Mouse (Mus musculus) forebrain, embryonic 11.5 days (tissue): ENCODE results near the gene Prm1. TPM values are rescaled to one million over a fixed set of nuclear protein-coding genes. Genes with fewer than 3 reads are reported as not detected.
"Not testable (repeated sequence)": the region's sequence is repeated elsewhere in the genome, so short reads cannot be mapped to it uniquely, and the experiment has no call there.

Experiments used
- ATAC-seq: fragments of 200-750 bp; cut with Nextera tagmentation; replicated peaks from 2 replicates; pipeline ENCODE4 v1.8.0; 2017; ENCODE audit warnings: moderate TSS enrichment; ENCODE audit not compliant: low FRiP score
- DNase-seq: peaks from one replicate; pipeline ENCODE4 v3.0.0-alpha.2; 2017; ENCODE audit warnings: low spot score
- H3K27ac ChIP-seq: fragments of 300-500 bp; sonication (generic); 2 replicates; pipeline ENCODE4 v1.5.1; 2014; ENCODE audit warnings: low read depth, low read length
- H3K27me3 ChIP-seq: fragments of 300-500 bp; sonication (generic); 2 replicates; pipeline ENCODE4 v1.6.1; 2014; ENCODE audit warnings: mild to moderate bottlenecking, low read length, mixed read lengths; ENCODE audit not compliant: control insufficient read depth, insufficient read depth
- H3K36me3 ChIP-seq: fragments of 300-500 bp; sonication (generic); 2 replicates; pipeline ENCODE4 v1.6.1; 2014; ENCODE audit warnings: mild to moderate bottlenecking, low read length, moderate library complexity, mixed read lengths; ENCODE audit not compliant: control insufficient read depth, insufficient read depth
- H3K4me1 ChIP-seq: fragments of 300-500 bp; sonication (generic); replicated peaks from 2 replicates; pipeline ENCODE4 v1.6.1; 2014; ENCODE audit warnings: low read length, mixed read lengths; ENCODE audit not compliant: control insufficient read depth, insufficient read depth
- H3K4me2 ChIP-seq: fragments of 300-500 bp; sonication (generic); 2 replicates; pipeline ENCODE4 v1.6.1; 2014; ENCODE audit warnings: low read depth, mild to moderate bottlenecking, low read length, moderate library complexity, mixed read lengths; ENCODE audit not compliant: severe bottlenecking
- H3K4me3 ChIP-seq: fragments of 300-500 bp; sonication (generic); 2 replicates; pipeline ENCODE4 v1.5.1; 2014; ENCODE audit warnings: low read depth, low read length
- H3K9ac ChIP-seq: fragments of 300-500 bp; sonication (generic); 2 replicates; pipeline ENCODE4 v1.6.1; 2014; ENCODE audit warnings: low read length
- H3K9me3 ChIP-seq: fragments of 300-500 bp; sonication (generic); 2 replicates; pipeline ENCODE4 v1.6.1; 2016; ENCODE audit warnings: low read length, mixed read lengths; ENCODE audit not compliant: control insufficient read depth
- WGBS: fragments of 180-500 bp; shearing (Covaris S2); extraction: QIAGEN DNeasy Blood & Tissue Kit; methylation state at CpG from one replicate; pipeline ENCODE4 v1.1.7; 2014; 5-methylcytosine and 5-hydroxymethylcytosine counted together
- polyA plus RNA-seq: library from polyadenylated mRNA; unstranded; fragments of >200 nt; fragmentation: Nextera tagmentation; extraction: Ambion mirVana; gene quantifications from 2 replicates; pipeline ENCODE4 v1.2.1, GENCODE M21; 2014

Gene Prm1
- polyA plus RNA-seq = not detected in 2 replicates

- Histone ChIP-seq H3K36me3 (no peaks in the 10 kb centered on the region), H3K9ac (no peak within 1 kb of the TSS), H3K27me3 (no peaks in the 10 kb centered on the region), H3K4me3 (no peak within 1 kb of the TSS), H3K9me3 (no peaks in the 10 kb centered on the region), H3K4me2 (no peak within 1 kb of the TSS), H3K4me1 (no peaks in the 10 kb centered on the region), H3K27ac (no peak within 1 kb of the TSS)
- DNase-seq (no peak), ATAC-seq (no peak)
- 83% methylated on average over 10 of the region's 10 CpGs for whole genome bisulfite sequencing
Observed at GRCm38 (mm10) chr16:10805789-10806527, at the start of gene Prm1. Gene Prm1, minus strand, starts transcription at chr16:10805839.

GRCm38 (mm10) chr16:10852216-10852615 lies 46.6 kb upstream of the Prm1 start:
- WGBS = 90% methylated on average over 10 of the region's 10 CpGs
- not testable (repeated sequence) for H3K4me1 ChIP-seq, DNase-seq, H3K9me3 ChIP-seq, H3K4me2 ChIP-seq, H3K27ac ChIP-seq, H3K27me3 ChIP-seq, H3K4me3 ChIP-seq, ATAC-seq, H3K9ac ChIP-seq, H3K36me3 ChIP-seq

- Histone ChIP-seq H3K27me3 (no peaks in the 10 kb centered on the region), H3K4me3 (no peak overlapping the region), H3K4me2 (no peak overlapping the region), H3K9ac (no peak overlapping the region), H3K36me3 (no peaks in the 10 kb centered on the region), H3K9me3 (no peaks in the 10 kb centered on the region), H3K27ac (no peak overlapping the region), H3K4me1 (no peaks in the 10 kb centered on the region)
- WGBS = 51% methylated on average over 4 of the region's 4 CpGs
- DNase-seq (no peak), ATAC-seq (no peak)
Observed at GRCm38 (mm10) chr16:10850905-10851304, 45.3 kb upstream of the Prm1 start.

- Histone ChIP-seq H3K4me1 (no peaks in the 10 kb centered on the region), H3K27me3 (no peaks in the 10 kb centered on the region), H3K9ac (no peak overlapping the region), H3K36me3 (no peaks in the 10 kb centered on the region), H3K4me3 (no peak overlapping the region), H3K9me3 (no peaks in the 10 kb centered on the region), H3K27ac (no peak overlapping the region), H3K4me2 (no peak overlapping the region)
- DNase-seq (no peak), ATAC-seq (no peak)
- WGBS = 82% methylated on average over 12 of the region's 12 CpGs
Observed at GRCm38 (mm10) chr16:10849965-10850861, 44.6 kb upstream of the Prm1 start.

- Histone ChIP-seq H3K36me3 (no peaks in the 10 kb centered on the region), H3K4me1 (0 out of 2 replicates have a peak, but pooled peaks cover 2% of the 10 kb centered on the region), H3K27ac (no peak overlapping the region), H3K4me2 (no peak overlapping the region), H3K9me3 (no peaks in the 10 kb centered on the region), H3K9ac (no peak overlapping the region), H3K4me3 (no peak overlapping the region), H3K27me3 (no peaks in the 10 kb centered on the region)
- DNase-seq (no peak), ATAC-seq (no peak)
- WGBS = 49% methylated on average over 4 of the region's 4 CpGs
Observed at GRCm38 (mm10) chr16:10846503-10846902, 40.9 kb upstream of the Prm1 start.

GRCm38 (mm10) chr16:10845952-10846351 lies 40.3 kb upstream of the Prm1 start:
- Histone ChIP-seq H3K4me1 (0 out of 2 replicates have a peak, but pooled peaks cover 2% of the 10 kb centered on the region), H3K27me3 (no peaks in the 10 kb centered on the region), H3K36me3 (no peaks in the 10 kb centered on the region), H3K9me3 (no peaks in the 10 kb centered on the region), H3K4me2 (no peak overlapping the region), H3K9ac (no peak overlapping the region), H3K27ac (no peak overlapping the region), H3K4me3 (no peak overlapping the region)
- ATAC-seq (no peak), DNase-seq (no peak)
- WGBS = 85% methylated on average over 6 of the region's 6 CpGs

GRCm38 (mm10) chr16:10844319-10844670 lies 38.7 kb upstream of the Prm1 start:
- H3K27me3 ChIP-seq = no peaks in the 10 kb centered on the region
- no peak for DNase-seq
- no peak overlapping the region for H3K4me3 ChIP-seq
- H3K36me3 ChIP-seq = no peaks in the 10 kb centered on the region
- no peak overlapping the region for H3K9ac ChIP-seq
- H3K27ac ChIP-seq = no peak overlapping the region
- 0 out of 2 replicates have a peak, but pooled peaks cover 2% of the 10 kb centered on the region for H3K4me1 ChIP-seq
- no peak for ATAC-seq
- WGBS = 85% methylated on average over 6 of the region's 6 CpGs
- no peak overlapping the region for H3K4me2 ChIP-seq
- H3K9me3 ChIP-seq = no peaks in the 10 kb centered on the region

GRCm38 (mm10) chr16:10843486-10844318 lies 38.1 kb upstream of the Prm1 start:
- Histone ChIP-seq H3K4me2 (no peak overlapping the region), H3K4me3 (no peak overlapping the region), H3K9ac (peak overlapping the region; percentile 16; the same call in 1 of the 2 replicates), H3K27ac (no peak overlapping the region), H3K9me3 (no peaks in the 10 kb centered on the region), H3K36me3 (no peaks in the 10 kb centered on the region), H3K4me1 (0 out of 2 replicates have a peak, but pooled peaks cover 2% of the 10 kb centered on the region), H3K27me3 (no peaks in the 10 kb centered on the region)
- no peak for ATAC-seq
- DNase-seq = peak; percentile 63
- WGBS = 32% methylated on average over 18 of the region's 18 CpGs
